Mouse (Mus musculus): Measurements from ENCODE around the gene Etnk2. TPM values are rescaled to one million over a fixed set of nuclear protein-coding genes. Genes with fewer than 3 reads are reported as not detected.
A peak's percentile ranks its signal among the peaks of the same experiment; 100 is the strongest.

Gene Etnk2
- total RNA-seq, 2 experiments from 2014 or later = 6.0 TPM

- no peak for DNase-seq (ENCODE audit: low spot score in 2 of 2)
- intact Hi-C loops (cut with DNase I) = no loop called here
These were observed 16.0 kb downstream of the Etnk2 start for GRCm38 (mm10) chr1:133379254-133379985.

GRCm38 (mm10) chr1:133379986-133380320 is 16.6 kb downstream of the Etnk2 start:
- intact Hi-C loops (cut with DNase I) = loop anchor here (2.0 to 5.0 kb wide), 2 partner anchors 217 to 231 kb away; partner anchors contain the start of gene Snrpe
- no peak for DNase-seq (ENCODE audit: low spot score in 2 of 2)

DNA sequence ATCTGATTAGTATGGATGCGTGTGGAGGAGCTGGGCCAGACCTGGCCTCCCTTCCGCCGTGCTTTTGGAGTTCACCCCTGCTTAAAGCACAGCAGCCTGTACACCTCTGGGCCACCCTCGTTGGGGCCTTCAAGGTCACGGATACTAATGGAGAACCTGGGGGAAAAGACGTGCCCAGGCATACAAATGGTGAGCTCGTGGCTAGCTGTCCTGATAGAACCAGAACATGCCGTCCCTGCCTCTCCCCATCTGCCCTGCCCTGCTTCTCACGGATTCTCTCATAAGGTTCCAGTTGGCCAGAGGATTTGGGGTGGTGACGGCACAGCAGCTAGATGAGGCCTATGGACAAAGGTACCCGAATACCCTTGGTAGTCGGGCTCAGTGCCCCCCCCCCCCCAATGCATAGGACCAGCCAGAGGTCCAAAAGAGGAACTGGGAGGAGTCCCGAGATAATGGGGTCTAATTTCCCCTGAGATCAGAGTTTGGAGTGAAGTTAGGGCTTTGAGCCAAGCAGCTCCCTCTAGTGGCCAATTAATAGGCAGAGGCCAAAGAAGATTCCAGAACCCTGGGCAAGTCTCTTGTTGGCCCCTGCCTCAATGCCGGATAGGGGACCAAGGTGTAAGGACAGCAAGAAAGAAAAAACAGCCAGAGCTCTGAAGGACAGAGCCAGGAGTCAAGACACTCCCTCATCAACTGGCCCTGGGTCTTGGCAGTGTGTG is 17.1 kb downstream of the Etnk2 start:
- intact Hi-C loops (cut with DNase I) = loop anchor here (2.0 to 5.0 kb wide), 2 partner anchors 217 to 230 kb away; partner anchors contain the start of gene Snrpe
- DNase-seq (ENCODE audit: low spot score in 2 of 2) = no peak

DNA sequence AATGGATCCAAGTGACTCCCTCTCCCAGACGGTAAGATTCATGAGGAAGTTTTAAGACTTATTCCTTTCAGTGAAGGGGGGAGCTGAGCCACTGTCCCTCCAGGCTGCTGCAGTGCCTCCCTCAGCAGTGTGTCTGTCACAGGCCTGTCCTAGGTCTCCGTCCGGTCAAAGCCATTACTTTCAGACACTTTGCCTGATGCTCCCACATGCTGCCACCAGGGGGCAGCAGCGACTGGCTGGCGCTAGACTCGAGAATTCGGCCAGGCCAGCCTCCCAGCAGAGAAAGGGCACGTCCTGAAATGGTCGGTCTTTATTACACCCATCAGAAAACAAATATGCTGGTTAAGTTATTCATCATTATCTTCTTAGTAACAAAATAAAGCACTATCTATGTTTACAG is 18.6 kb downstream of the Etnk2 start:
- no peak for DNase-seq (ENCODE audit: low spot score in 2 of 2)
- intact Hi-C loops (cut with DNase I) = loop anchor here (5.0 kb wide), 1 partner anchor 215 kb away; no protein-coding TSS in a partner anchor

DNA sequence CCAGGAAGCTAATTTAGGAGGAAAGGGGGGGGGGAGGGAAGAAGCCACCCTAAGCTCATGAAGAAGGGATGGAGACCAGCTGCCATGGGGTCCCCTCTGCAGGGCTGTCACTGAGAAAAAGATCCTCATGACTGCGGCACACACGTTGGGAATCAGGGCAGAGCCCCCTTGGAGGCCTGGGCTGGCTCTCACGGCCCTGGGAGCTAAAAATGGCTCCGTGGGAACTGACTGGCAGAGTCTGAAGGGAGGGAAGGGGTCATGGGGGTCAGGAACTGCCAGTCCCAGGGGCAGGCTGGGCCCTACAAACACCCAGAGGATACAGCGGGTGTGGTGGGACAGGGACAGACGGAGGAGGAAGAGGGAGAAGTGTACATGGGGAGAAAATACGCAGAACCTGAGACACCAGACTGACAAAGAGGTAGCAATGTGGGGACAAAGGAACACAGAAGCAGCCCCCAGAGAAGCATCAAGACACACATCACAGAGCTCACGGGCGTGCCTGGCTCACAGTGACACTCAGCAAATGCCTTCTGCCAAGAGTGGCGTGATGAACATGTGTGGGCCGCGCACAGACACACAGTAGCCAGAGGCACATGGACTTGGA is 19.3 kb downstream of the Etnk2 start:
- intact Hi-C loops (cut with DNase I) = loop anchor here (5.0 kb wide), 1 partner anchor 215 kb away; no protein-coding TSS in a partner anchor
- no peak for DNase-seq (ENCODE audit: low spot score in 2 of 2)

DNA sequence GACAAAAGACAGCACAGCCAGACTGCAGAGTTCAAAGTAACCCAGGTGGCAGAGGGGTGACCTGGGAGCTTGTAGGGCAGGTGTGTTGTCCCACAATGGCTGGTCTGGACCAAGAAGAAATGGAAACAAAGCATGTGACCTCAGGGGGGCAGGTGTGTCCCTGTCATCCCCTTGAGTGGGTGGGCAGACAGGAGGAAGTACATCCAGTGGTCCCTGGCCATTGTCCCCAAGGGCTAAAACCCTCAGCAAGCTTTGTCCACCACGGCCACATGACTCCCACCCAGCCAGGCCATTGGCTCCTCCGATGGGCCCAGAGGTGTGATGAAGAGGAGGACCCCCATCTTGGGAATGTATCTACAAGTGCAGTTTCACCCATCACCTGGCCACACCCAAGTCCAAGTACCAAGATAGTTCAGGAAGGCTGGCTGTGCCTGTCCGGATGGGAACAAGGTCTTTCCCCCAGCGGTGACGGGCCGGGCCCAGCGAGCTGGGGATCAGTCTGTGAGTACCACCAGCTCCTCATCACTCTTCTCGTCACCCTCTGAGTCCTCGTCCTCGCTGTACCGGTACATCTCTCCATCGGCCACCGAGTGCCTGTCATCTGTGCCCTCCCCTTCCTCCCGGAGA is 19.9 kb downstream of the Etnk2 start:
- no peak for DNase-seq (ENCODE audit: low spot score in 2 of 2)
- intact Hi-C loops (cut with DNase I) = loop anchor here (5.0 kb wide), 1 partner anchor 214 kb away; no protein-coding TSS in a partner anchor

DNA sequence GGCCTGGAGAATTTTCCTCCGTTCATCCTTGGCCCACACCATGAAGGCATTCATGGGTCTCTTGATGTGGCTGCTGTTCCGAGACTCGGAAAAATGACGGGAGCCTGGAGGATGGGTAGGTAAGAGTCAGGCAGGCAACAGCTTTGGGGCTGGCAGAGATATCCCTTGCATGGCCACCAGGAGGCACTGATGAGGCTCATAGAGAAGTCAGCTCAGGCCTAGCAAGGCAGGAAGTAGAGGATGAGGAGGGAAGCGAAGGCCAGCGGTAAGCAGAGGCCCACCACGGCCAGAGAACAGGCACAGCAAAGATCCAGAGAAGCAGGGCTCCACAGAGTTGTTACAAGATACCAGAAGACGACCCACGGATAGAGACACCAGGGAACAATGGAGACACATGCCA is 22.1 kb downstream of the Etnk2 start:
- DNase-seq (ENCODE audit: low spot score in 2 of 2) = peak; percentile 67 to 72
- intact Hi-C loops (cut with DNase I) = loop anchor here (5.0 kb wide), 2 partner anchors 37 to 107 kb away; partner anchors contain the start of gene Sox13

DNA sequence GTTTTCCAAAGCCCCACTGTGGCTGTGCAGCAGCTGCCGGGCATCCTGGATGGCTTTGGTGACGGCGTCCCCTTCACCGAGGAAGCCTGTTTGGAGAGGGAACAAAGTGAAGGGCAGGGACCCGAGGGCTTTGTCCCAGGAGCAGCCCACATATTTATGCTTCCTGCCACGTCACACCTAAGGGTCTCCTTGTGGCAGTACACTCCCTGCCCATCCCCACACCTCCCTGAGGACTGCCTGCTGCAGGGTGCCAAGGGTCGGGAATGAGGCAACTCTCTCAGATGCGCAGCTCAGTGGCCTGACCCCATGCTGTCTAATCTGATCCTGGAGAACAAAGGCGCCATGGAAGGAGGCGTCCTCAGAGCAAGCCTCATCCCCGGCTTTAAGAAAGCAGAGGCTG is 22.8 kb downstream of the Etnk2 start:
- no peak for DNase-seq (ENCODE audit: low spot score in 2 of 2)
- intact Hi-C loops (cut with DNase I) = loop anchor here (5.0 kb wide), 2 partner anchors 36 to 106 kb away; partner anchors contain the start of gene Sox13

GRCm38 (mm10) chr1:133387539-133388268 is 24.3 kb downstream of the Etnk2 start:
- DNase-seq (ENCODE audit: low spot score in 2 of 2) = no peak
- intact Hi-C loops (cut with DNase I) = loop anchor here (5.0 kb wide), 2 partner anchors 35 to 105 kb away; partner anchors contain the start of gene Sox13

GRCm38 (mm10) chr1:133394702-133395101 is 31.3 kb downstream of the Etnk2 start:
- intact Hi-C loops (cut with DNase I) = no loop called here
- DNase-seq (ENCODE audit: low spot score in 2 of 2) = no peak

DNA sequence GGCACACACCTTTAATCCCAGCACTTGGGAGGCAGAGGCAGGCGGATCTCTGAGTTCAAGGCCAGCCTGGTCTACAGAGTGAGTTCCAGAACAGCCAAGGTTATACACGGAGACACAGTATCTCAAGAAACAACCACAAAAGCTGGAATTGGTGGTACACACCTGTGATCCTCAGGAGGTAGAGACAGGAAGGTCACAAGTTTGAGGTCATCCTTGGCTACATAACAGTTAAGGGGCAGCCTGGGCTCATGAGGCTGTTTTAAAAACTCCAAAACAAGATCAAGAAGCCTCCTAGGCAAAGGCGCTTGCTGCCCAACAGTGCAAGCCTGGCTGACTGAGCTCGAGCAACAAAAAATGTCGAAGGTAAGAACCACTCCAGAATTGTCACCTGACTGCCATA is 33.3 kb downstream of the Etnk2 start:
- intact Hi-C loops (cut with DNase I) = no loop called here

DNA sequence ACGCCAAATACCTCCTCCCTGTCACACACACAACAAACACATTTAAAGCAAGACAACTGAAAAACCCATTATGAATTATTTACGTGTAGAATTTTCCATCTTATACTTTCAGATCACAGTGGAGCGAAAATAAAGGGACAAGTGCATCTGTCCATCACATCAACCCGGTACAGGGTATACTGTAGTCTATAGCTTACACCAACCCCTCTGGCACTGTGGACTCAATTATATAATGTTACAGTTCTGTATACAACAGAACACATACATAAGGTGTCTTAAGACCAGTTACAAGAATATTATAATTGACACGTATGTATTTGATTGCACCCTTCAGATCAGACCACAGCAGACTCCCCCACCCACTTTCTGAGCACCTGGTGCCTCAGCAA is 33.7 kb downstream of the Etnk2 start:
- DNase-seq (ENCODE audit: low spot score in 2 of 2) = no peak
- intact Hi-C loops (cut with DNase I) = no loop called here

More for the DNA sequence above, 33.3 kb downstream of the Etnk2 start:
- no peak for DNase-seq (ENCODE audit: low spot score in 2 of 2)

- intact Hi-C loops (cut with DNase I) = no loop called here
- no peak for DNase-seq (ENCODE audit: low spot score in 2 of 2)
These were observed 34.3 kb downstream of the Etnk2 start for GRCm38 (mm10) chr1:133397483-133398237.

DNA sequence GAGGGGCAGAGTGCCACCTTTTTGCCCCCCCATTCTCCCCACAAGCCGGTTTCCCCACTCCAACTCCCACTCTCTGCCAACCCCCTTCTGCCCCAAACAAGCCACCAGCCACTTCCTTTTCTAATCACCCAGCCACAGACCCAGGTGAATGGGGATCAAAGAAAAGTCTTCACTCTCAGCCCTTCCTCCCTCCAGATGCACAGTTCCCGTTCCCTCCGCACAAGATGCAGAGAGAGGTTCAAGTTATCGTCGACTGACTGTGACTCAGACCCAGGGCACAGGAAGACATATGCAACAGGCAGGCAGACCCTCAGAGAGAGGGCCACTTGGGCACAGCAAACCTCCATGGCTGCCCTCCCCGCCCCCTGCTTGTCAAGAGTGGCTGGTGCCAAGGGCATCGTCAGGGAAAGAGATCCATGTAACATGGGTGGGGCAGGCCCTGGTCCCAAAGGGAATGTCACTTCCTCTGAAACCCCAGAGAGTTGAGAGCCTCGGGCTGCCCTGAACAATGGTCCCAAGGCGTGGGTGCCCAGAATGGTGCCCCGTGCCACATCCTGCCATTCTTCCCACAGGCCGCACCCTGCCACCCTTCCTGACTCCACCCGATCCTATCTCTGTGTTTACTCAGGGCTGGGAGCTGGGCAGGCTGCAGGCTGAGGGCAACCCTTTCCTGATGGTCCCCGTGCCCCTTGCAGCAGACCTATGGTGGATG is 36.8 kb downstream of the Etnk2 start:
- intact Hi-C loops (cut with DNase I) = no loop called here

DNA sequence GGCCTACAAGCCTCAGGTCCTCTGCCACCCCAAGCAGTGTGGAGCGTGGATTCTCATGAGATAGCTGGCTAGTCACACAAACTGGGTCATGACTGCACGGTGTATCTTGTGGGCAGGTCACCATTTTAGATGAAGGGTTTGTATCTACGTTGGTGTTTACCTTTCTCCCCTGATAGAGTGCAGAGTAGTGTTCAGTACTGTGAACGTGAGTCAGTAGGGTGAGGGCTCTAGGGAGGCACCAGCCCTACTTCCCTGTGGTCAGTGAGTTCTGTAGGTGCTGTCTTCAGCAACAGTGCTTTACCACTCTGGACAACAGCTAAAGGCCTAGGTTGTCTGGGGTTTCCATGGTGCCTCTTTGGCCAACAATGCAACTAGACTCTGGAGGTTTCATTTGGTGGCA is 40.6 kb downstream of the Etnk2 start:
- intact Hi-C loops (cut with DNase I) = no loop called here
- no peak for DNase-seq (ENCODE audit: low spot score in 2 of 2)

More for the DNA sequence above, 36.8 kb downstream of the Etnk2 start:
- no peak for DNase-seq (ENCODE audit: low spot score in 2 of 2)

GRCm38 (mm10) chr1:133406614-133407013 is 43.2 kb downstream of the Etnk2 start:
- no peak for DNase-seq (ENCODE audit: low spot score in 2 of 2)
- intact Hi-C loops (cut with DNase I) = no loop called here

DNA sequence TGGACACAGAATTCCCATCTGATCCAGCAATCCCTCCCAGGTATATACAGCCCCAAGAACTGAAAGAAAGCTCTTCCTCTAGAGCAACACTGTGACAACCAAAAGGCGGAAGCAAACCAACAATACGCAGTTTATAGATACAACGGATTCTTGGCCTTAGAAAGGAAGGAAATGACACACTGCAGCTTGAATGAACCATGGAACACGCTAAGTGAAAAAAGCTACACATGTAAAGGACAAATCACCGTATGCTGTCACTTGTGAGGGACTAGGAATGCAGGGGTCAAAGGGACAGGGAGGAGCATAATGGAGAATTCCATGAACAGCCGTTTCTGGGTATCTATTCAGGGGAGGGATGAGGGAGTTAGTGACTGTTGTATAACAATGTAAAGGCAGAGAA is 44.1 kb downstream of the Etnk2 start:
- intact Hi-C loops (cut with DNase I) = no loop called here
- DNase-seq (ENCODE audit: low spot score in 2 of 2) = no peak

- intact Hi-C loops (cut with DNase I) = no loop called here
- no peak for DNase-seq (ENCODE audit: low spot score in 2 of 2)
These were observed 44.9 kb downstream of the Etnk2 start for GRCm38 (mm10) chr1:133408321-133408720.
